In genomic region chrX:103356761-103357236, GRCm38 (mm10) we compare ENCODE assay signal across 8 mouse cellular contexts. TPM values are rescaled to one million over a fixed set of nuclear protein-coding genes. Genes with fewer than 3 reads are reported as not detected.
A peak's percentile ranks its signal among the peaks of the same experiment; 100 is the strongest.
DNase-seq lines count a peak whose midpoint lies in the region; ATAC-seq and TF ChIP-seq lines count a peak whose summit lies in the region.

No protein-coding gene starts in this region.

- H3K9ac ChIP-seq in lung, embryonic 15.5 days = peak overlapping the region; percentile 43
- peak overlapping the region; percentile 67 for H3K9ac ChIP-seq in embryonic facial prominence, embryonic 11.5 days (replicated peaks; ENCODE audit: low read length)
- peak overlapping the region; percentile 66 for H3K9ac ChIP-seq in hindbrain, postnatal 0 days (replicated peaks; ENCODE audit: low read length)

- peaks cover 47% of the 10 kb centered on the region for H3K27me3 ChIP-seq in lung, embryonic 15.5 days
- H3K27me3 ChIP-seq in embryonic facial prominence, embryonic 11.5 days (ENCODE audit: control insufficient read depth, insufficient read depth, low read length) = peaks cover 5% of the 10 kb centered on the region
- peaks cover 4% of the 10 kb centered on the region; the same call in 1 of the 2 replicates for H3K27me3 ChIP-seq in hindbrain, postnatal 0 days (ENCODE audit: insufficient read depth, low read length)
- peaks cover 100% of the 10 kb centered on the region for H3K27me3 ChIP-seq in midbrain, embryonic 10.5 days (ENCODE audit: low read depth, poor library complexity, severe bottlenecking)

- H3K4me1 ChIP-seq in lung, embryonic 15.5 days = no peaks in the 10 kb centered on the region
- no peaks in the 10 kb centered on the region for H3K4me1 ChIP-seq in embryonic facial prominence, embryonic 11.5 days (ENCODE audit: control insufficient read depth, insufficient read depth, low read length)
- no peaks in the 10 kb centered on the region for H3K4me1 ChIP-seq in hindbrain, postnatal 0 days (ENCODE audit: insufficient read depth, low read length)
- peaks cover 5% of the 10 kb centered on the region; the same call in 1 of the 2 replicates for H3K4me1 ChIP-seq in midbrain, embryonic 10.5 days

- ATAC-seq in lung, embryonic 15.5 days (ENCODE audit: borderline replicate concordance, extremely low read depth, low FRiP score, low TSS enrichment) = peak; percentile 82
- ATAC-seq in embryonic facial prominence, embryonic 11.5 days (replicated peaks; ENCODE audit: insufficient number of reproducible peaks, low FRiP score, low TSS enrichment, low read depth) = peak; percentile 83
- ATAC-seq in hindbrain, postnatal 0 days = peak; percentile 79

- H3K4me3 ChIP-seq in lung, embryonic 15.5 days = peak overlapping the region; percentile 57
- H3K4me3 ChIP-seq in embryonic facial prominence, embryonic 11.5 days (ENCODE audit: low read depth, low read length) = peak overlapping the region; percentile 56
- peak overlapping the region; percentile 59 for H3K4me3 ChIP-seq in hindbrain, postnatal 0 days (ENCODE audit: low read length)
- peak overlapping the region; percentile 66 for H3K4me3 ChIP-seq in midbrain, embryonic 10.5 days

- H3K36me3 ChIP-seq in lung, embryonic 15.5 days = no peaks in the 10 kb centered on the region
- no peaks in the 10 kb centered on the region for H3K36me3 ChIP-seq in embryonic facial prominence, embryonic 11.5 days (replicated peaks; ENCODE audit: control insufficient read depth, insufficient read depth, low read depth, low read length)
- no peaks in the 10 kb centered on the region for H3K36me3 ChIP-seq in hindbrain, postnatal 0 days (ENCODE audit: insufficient read depth, low read length)
- 0 out of 2 replicates have a peak, but pooled peaks cover 5% of the 10 kb centered on the region for H3K36me3 ChIP-seq in midbrain, embryonic 10.5 days

- peak overlapping the region; percentile 57 for H3K4me2 ChIP-seq in lung, embryonic 15.5 days
- H3K4me2 ChIP-seq in embryonic facial prominence, embryonic 11.5 days (ENCODE audit: low read depth, low read length) = peak overlapping the region; percentile 40
- H3K4me2 ChIP-seq in hindbrain, postnatal 0 days (ENCODE audit: low read depth, low read length) = peak overlapping the region; percentile 56

- 10% methylated on average over 24 of the region's 24 CpGs for WGBS in lung, embryonic 15.5 days
- WGBS in embryonic facial prominence, embryonic 11.5 days = 9% methylated on average over 24 of the region's 24 CpGs
- WGBS in hindbrain, postnatal 0 days = 19% methylated on average over 24 of the region's 24 CpGs
- 12% methylated on average over 24 of the region's 24 CpGs for WGBS in midbrain, embryonic 10.5 days

- no peaks in the 10 kb centered on the region for H3K9me3 ChIP-seq in lung, embryonic 15.5 days
- H3K9me3 ChIP-seq in embryonic facial prominence, embryonic 11.5 days (replicated peaks; ENCODE audit: control insufficient read depth, low read length) = no peaks in the 10 kb centered on the region
- no peaks in the 10 kb centered on the region for H3K9me3 ChIP-seq in hindbrain, postnatal 0 days (ENCODE audit: low read length)
- H3K9me3 ChIP-seq in midbrain, embryonic 10.5 days (replicated peaks) = no peaks in the 10 kb centered on the region

- DNase-seq in adrenal gland, adult 2 months = peak; percentile 6
- no peak for DNase-seq in adrenal gland, postnatal 4 days (ENCODE audit: low spot score in 2 of 2)
- DNase-seq in lung, postnatal 25 days (ENCODE audit: low spot score) = no peak
- DNase-seq in embryonic facial prominence, embryonic 11.5 days (ENCODE audit: low spot score) = peak; percentile 7
- peak; percentile 12 for DNase-seq in hindbrain, postnatal 0 days (ENCODE audit: low spot score)
- DNase-seq in midbrain, embryonic 10.5 days (ENCODE audit: low spot score) = no peak
- DNase-seq in testis, postnatal 14 days (ENCODE audit: low spot score) = peak; percentile 29

- H3K27ac ChIP-seq in lung, embryonic 15.5 days = no peak overlapping the region
- no peak overlapping the region for H3K27ac ChIP-seq in embryonic facial prominence, embryonic 11.5 days (replicated peaks; ENCODE audit: low read depth, low read length)
- H3K27ac ChIP-seq in hindbrain, postnatal 0 days = peak overlapping the region; percentile 65
- H3K27ac ChIP-seq in midbrain, embryonic 10.5 days (replicated peaks) = peak overlapping the region; percentile 89

- TF ChIP-seq CTCF in hindbrain, postnatal 0 days (IDR thresholded peaks at IDR 0.05; ENCODE audit: low read depth) = no peak

RNA-seq across cellular contexts. Expression of gene Chic1, which starts 0.5 kb away (rescaled TPM):
- 1 to 10 TPM; 4.2 to 7.9 TPM for total RNA-seq in adrenal gland, adult 2 months (2021)
- 0.15 and 0.17 TPM in 2 replicates for polyA plus RNA-seq in adrenal gland, adult 2 months (2012; rRNA removed)
- 1 to 10 TPM; 6.7 to 7.3 TPM for total RNA-seq in adrenal gland, postnatal 4 days (2021)
- 2.3 and 2.9 TPM in 2 replicates for polyA plus RNA-seq in lung, embryonic 15.5 days (2015; fragmentation: Nextera tagmentation; extraction: Ambion mirVana)
- 3.8 and 4.1 TPM in 2 replicates for polyA plus RNA-seq in embryonic facial prominence, embryonic 11.5 days (2014; fragmentation: Nextera tagmentation; extraction: Ambion mirVana)
- total RNA-seq in hindbrain, postnatal 0 days (2014; rRNA removed) = 8.1 and 8.7 TPM in 2 replicates
- polyA plus RNA-seq in hindbrain, postnatal 0 days (2015; fragmentation: Nextera tagmentation; extraction: Ambion mirVana) = 4.5 and 4.9 TPM in 2 replicates
- 4.5 and 5.9 TPM in 2 replicates for polyA plus RNA-seq in midbrain, embryonic 10.5 days (2016; fragmentation: Nextera tagmentation; extraction: Ambion mirVana)

RNA-seq across cellular contexts. Expression of gene Cdx4, which starts 35.6 kb away (rescaled TPM):
- not detected for total RNA-seq in adrenal gland, adult 2 months (2021)
- polyA plus RNA-seq in adrenal gland, adult 2 months (2012; rRNA removed) = 0.04 TPM in 1 of 2 replicates, not detected in the other
- total RNA-seq in adrenal gland, postnatal 4 days (2021) = not detected
- polyA plus RNA-seq in lung, embryonic 15.5 days (2015; fragmentation: Nextera tagmentation; extraction: Ambion mirVana) = not detected in 2 replicates
- polyA plus RNA-seq in embryonic facial prominence, embryonic 11.5 days (2014; fragmentation: Nextera tagmentation; extraction: Ambion mirVana) = not detected in 2 replicates
- not detected in 2 replicates for total RNA-seq in hindbrain, postnatal 0 days (2014; rRNA removed)
- not detected in 2 replicates for polyA plus RNA-seq in hindbrain, postnatal 0 days (2015; fragmentation: Nextera tagmentation; extraction: Ambion mirVana)
- not detected in 2 replicates for polyA plus RNA-seq in midbrain, embryonic 10.5 days (2016; fragmentation: Nextera tagmentation; extraction: Ambion mirVana)

RNA-seq across cellular contexts. Expression of gene Tsx, which starts 57.5 kb away (rescaled TPM):
- not detected for total RNA-seq in adrenal gland, adult 2 months (2021)
- polyA plus RNA-seq in adrenal gland, adult 2 months (2012; rRNA removed) = not detected in 2 replicates
- under 1 TPM in 1 of 2 experiments, not detected in 1; 0.54 TPM for total RNA-seq in adrenal gland, postnatal 4 days (2021)
- 0.31 TPM in 1 of 2 replicates, not detected in the other for polyA plus RNA-seq in lung, embryonic 15.5 days (2015; fragmentation: Nextera tagmentation; extraction: Ambion mirVana)
- polyA plus RNA-seq in embryonic facial prominence, embryonic 11.5 days (2014; fragmentation: Nextera tagmentation; extraction: Ambion mirVana) = 0.53 TPM in 1 of 2 replicates, not detected in the other
- not detected in 2 replicates for total RNA-seq in hindbrain, postnatal 0 days (2014; rRNA removed)
- 0.43 TPM in 1 of 2 replicates, not detected in the other for polyA plus RNA-seq in hindbrain, postnatal 0 days (2015; fragmentation: Nextera tagmentation; extraction: Ambion mirVana)
- 0.34 and 0.35 TPM in 2 replicates for polyA plus RNA-seq in midbrain, embryonic 10.5 days (2016; fragmentation: Nextera tagmentation; extraction: Ambion mirVana)

Comparison
In these comparisons a context has a peak if more than half of its experiments do, and no peak if none do; other contexts are left out.
1. DNase-seq: peak in adrenal gland, adult 2 months (single experiment), embryonic facial prominence, embryonic 11.5 days (single experiment), hindbrain, postnatal 0 days (single experiment) and testis, postnatal 14 days (single experiment); none in adrenal gland, postnatal 4 days (0 of 2), lung, postnatal 25 days (single experiment) and midbrain, embryonic 10.5 days (single experiment).
2. H3K27ac ChIP-seq: peak in hindbrain, postnatal 0 days (single experiment) and midbrain, embryonic 10.5 days (single experiment); none in lung, embryonic 15.5 days (single experiment) and embryonic facial prominence, embryonic 11.5 days (single experiment).
3. Peak in every context shown above with its lines, with median percentiles within 50 percentile points of each other: ATAC-seq, H3K4me2 ChIP-seq, H3K4me3 ChIP-seq and H3K9ac ChIP-seq.